Mouse (Mus musculus) ovary, postnatal 36 days (tissue): ENCODE measurements around the gene Erg.
A peak's percentile ranks its signal among the peaks of the same experiment; 100 is the strongest.

Experiments used
- DNase-seq: peaks from one replicate; pipeline ENCODE4 v3.0.0; 2022; ENCODE audit warnings: low spot score, mixed read lengths

The Erg gene

GRCm38 (mm10) chr16:95586311-95586602, at the start of gene Erg:
TSS of gene Erg (minus strand) at chr16:95586593.
- no peak for DNase-seq

GRCm38 (mm10) chr16:95631816-95632215, 45.4 kb upstream of the Erg start:
- no peak for DNase-seq

- no peak for DNase-seq
These were observed 37.7 kb upstream of the Erg start for GRCm38 (mm10) chr16:95623876-95624770.

DNA sequence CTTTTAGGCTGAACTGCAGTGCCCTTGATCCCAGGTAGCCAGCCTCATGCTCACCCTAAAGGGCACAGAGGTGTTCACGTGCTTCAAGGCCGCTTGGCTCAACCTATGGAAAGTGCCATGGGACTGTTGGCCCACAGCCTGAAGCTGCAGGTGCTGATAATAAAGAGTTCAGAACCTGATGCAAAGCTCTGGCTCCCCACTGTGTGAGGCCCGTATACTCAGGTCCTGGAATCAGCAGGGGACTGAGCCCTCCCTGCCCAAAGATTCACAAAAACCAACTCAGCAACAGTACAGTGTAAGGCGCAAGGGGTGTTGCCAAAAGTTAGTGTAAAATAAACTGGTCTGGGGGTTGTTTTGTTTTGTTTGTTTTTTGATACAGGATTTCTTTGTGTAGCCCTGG, 36.7 kb upstream of the Erg start:
- DNase-seq = no peak

DNA sequence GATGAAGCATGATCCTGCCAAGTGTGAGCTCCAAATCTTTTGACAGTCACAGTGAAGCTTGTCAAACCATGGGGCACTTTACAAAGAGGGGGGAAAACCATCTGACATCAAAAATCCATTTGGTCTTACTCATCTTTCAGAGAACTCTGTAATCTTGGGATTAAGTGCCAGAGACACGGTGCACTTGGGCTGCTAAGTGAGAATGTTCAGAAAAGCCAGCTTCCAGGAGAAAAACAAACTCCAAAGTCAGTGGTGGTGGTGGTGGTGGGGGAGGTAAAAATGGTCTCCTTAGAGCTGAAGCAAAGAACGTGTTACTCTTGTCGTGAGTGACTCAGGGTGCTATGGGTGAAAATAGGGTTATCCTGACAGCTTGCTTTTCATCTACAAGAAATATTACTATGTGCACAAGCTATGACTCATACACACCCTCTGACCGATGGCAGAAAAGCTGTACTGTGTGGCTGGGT, 33.5 kb upstream of the Erg start:
- no peak for DNase-seq

DNA sequence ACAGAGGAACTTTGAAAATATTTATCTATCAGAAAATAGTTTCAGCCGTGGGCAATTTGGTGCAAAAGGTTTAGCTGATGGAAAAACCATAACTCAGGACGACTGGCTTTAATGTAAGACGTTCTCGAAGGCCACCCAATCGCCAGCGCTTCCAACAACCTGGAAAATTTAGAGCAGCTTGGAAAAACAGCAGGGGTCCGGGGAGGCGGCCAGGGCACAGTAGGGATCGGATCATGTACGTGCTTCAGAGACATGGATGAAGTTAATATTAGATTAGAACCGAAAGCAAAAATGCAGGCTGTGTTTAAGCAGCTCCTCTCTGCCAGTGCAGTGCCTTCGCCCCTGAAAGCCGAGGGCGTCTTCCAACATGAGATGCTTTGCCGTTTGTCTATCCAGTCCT, 31.8 kb upstream of the Erg start:
- DNase-seq = no peak

GRCm38 (mm10) chr16:95617720-95618119, 31.3 kb upstream of the Erg start:
- DNase-seq = no peak

DNA sequence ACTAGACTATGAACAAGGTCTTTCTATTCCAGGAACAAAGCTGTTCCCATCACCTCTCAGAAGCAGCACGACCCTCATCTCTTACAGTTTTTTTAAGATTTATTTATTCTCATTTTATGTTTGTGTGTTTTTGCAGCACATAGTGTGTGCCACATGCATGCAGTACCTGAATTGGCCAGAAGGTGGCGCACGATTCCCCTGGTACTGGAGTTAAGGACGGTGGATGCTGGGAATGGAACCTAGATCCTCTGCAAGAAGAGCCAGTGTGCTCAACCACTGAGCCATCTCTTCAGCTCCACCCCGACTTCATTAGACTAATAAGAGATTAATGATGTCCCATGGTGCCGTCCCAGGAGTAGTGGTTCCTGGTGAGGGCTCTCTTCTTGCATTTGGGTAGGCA, 29.2 kb upstream of the Erg start:
- DNase-seq = peak; percentile 17

GRCm38 (mm10) chr16:95614482-95614881, 28.1 kb upstream of the Erg start:
- DNase-seq = no peak

DNA sequence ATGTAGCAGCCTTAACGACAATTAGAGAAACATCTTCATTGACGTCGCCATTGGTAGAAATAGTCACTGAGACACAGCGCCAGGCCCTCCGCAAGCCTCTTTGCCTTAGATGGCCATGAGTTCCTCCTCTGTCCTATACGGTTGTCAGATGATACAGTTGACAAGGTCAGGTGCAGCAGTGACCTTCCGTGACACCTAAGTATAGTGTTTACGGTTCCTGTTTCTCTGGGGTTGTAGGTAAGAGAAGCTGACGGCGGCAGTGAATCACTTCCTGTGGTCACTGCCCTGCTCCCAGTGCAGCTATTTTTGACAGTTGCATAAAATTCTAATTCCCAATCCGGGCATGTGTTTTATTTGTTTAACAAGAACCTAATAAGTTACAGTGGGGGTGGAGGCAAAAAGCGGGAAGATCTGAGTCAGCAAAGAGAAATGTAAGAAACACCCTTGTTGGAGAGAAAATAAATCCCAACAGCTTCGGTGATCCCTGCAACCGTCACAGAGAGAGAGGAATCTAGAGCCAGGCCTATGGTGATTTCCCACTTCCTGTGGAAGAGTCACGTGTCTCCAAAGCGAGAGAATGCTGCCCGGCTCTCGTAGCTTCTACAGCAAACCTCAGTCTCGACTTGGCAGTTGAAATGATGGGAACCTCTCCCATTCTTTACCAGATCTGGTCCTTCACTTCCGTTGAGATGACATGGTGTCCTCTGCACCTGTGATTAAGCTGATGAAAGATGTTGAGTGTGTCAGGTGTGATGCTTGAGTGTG, 25.8 kb upstream of the Erg start:
- no peak for DNase-seq

DNA sequence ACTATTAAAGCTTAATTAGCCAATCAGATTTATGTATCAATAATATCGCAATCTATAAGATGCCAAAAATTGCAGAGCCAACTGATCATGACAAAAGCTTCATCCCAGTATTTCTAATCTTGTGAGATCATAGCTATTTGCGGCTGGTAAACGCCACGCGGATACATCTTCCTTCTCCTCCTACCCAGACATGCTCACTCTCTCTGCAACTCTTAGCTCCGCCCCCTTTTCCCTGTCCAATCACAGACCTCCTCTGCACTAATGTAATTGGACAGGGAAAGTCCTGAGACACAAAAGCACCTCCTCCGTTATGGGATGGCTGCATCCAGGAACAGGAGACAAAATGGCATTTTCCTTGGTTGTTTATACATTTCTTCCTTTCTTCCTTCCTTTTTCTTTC, 22.2 kb upstream of the Erg start:
- DNase-seq = no peak

GRCm38 (mm10) chr16:95605304-95605703, 18.9 kb upstream of the Erg start:
- DNase-seq = peak; percentile 77

GRCm38 (mm10) chr16:95602504-95602903, 16.1 kb upstream of the Erg start:
- no peak for DNase-seq

GRCm38 (mm10) chr16:95601807-95602206, 15.4 kb upstream of the Erg start:
- no peak for DNase-seq

GRCm38 (mm10) chr16:95601219-95601580, 14.8 kb upstream of the Erg start:
- DNase-seq = no peak

DNA sequence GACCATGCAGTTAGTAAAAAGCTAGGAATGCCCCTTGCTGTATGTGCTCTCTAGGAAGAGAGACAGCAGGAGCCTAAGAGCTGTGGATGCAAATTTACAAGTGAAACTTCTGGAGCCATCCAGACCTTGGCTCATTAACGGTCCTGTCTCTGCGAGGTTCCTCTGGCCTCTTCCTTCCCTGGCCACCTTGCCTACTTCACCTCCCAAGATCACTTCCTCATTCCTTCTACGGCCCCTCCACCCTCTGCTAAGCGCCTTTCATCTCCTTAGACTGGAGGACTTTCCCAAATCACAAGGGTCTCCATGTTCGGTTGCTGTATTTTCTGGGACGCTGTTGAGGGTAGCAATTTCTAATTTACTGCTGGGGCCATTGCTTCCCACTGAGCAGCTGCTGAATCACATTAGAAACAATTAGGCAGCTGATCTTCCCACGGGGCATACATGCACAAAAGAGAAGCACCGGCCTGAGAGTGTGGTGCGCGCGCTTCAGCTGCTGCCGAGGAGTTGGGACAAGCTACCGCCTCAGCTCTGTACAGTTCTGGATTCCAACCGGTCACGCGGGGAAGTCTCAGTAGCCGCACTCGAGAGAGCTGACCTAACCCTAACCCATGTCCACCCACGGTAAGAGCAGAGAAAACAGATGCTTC, 14.3 kb upstream of the Erg start:
- no peak for DNase-seq

- no peak for DNase-seq
These were observed 12.5 kb upstream of the Erg start for GRCm38 (mm10) chr16:95598930-95599329.

GRCm38 (mm10) chr16:95597578-95597951, 11.2 kb upstream of the Erg start:
- DNase-seq = no peak

DNA sequence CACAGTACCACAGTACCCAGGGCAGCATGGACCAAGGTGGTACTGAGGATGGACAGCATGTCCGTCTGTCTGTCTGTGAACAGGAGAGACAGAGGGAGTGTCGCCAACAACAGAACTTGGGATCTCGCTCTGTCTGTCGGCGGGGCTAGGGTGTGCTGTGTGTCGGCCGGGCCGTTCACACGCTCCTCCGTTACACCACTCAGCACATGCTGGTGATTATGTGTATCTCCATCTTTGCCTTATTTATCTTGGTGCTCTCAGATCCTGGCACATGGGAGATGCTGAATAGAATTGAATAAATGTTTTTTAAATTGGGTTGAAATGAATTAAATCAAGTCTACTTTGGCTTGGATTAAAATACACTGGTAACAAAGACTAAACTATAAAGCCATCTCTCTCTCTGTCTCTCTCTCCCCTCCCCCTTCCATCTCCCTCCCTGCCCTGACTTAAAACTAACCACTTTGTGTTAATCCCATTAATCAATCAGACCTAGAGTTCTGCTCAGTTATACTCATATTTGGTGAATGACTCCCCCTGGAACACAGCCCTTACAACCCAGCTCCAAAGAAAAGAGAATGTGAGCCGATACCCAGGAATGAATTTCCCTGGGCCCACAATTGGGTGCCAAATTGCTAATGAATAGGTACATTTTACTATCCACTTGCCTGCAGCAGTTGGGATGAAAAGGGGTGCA, 10.6 kb upstream of the Erg start:
- no peak for DNase-seq

- DNase-seq = no peak
These were observed 2.5 kb upstream of the Erg start for GRCm38 (mm10) chr16:95588849-95589248.

GRCm38 (mm10) chr16:95586726-95587125, 333 bp upstream of the Erg start:
- no peak for DNase-seq

- peak; percentile 45 for DNase-seq
These were observed 667 bp downstream of the Erg start for GRCm38 (mm10) chr16:95585541-95586310.
